Mouse (Mus musculus) testis, adult 2 months (tissue): Measurements from ENCODE around the gene C1qtnf7. TPM values are rescaled to one million over a fixed set of nuclear protein-coding genes. Genes with fewer than 3 reads are reported as not detected.

Experiments used
- H3K27ac ChIP-seq: fragments of 200-500 bp; 2 replicates; pipeline ENCODE4 v1.5.1; 2012; ENCODE audit warnings: low read depth, low read length; ENCODE audit not compliant: control insufficient read depth, insufficient read depth
- H3K27me3 ChIP-seq: fragments of 200-500 bp; 2 replicates; pipeline ENCODE4 v1.6.1; 2012; ENCODE audit warnings: mild to moderate bottlenecking, low read length, moderate library complexity; ENCODE audit not compliant: control insufficient read depth, insufficient read depth
- H3K36me3 ChIP-seq: fragments of 200-500 bp; 2 replicates; pipeline ENCODE4 v1.6.1; 2012; ENCODE audit warnings: mild to moderate bottlenecking, low read length; ENCODE audit not compliant: control insufficient read depth, insufficient read depth
- H3K4me1 ChIP-seq: fragments of 200-500 bp; 2 replicates; pipeline ENCODE4 v1.6.1; 2012; ENCODE audit warnings: low read length; ENCODE audit not compliant: control insufficient read depth, insufficient read depth
- H3K4me3 ChIP-seq: fragments of 200-500 bp; 2 replicates; pipeline ENCODE4 v1.5.1; 2012; ENCODE audit warnings: low read depth, mild to moderate bottlenecking, low read length, moderate library complexity, mixed read lengths; ENCODE audit not compliant: control insufficient read depth
- CTCF ChIP-seq: fragments of 200-500 bp; IDR thresholded peaks from 2 replicates; pipeline ENCODE4 v1.5.1; 2012; ENCODE audit warnings: low read depth, mild to moderate bottlenecking, inconsistent platforms, low read length, moderate library complexity; ENCODE audit not compliant: control insufficient read depth, insufficient read depth, insufficient replicate concordance
- POLR2A ChIP-seq: fragments of 200-500 bp; IDR thresholded peaks from 2 replicates; pipeline ENCODE4 v1.6.1; 2012; ENCODE audit warnings: low read depth, mild to moderate bottlenecking, inconsistent platforms, low read length, moderate library complexity; ENCODE audit not compliant: control insufficient read depth
- polyA plus RNA-seq: library from polyadenylated mRNA; depleted of rRNA; stranded (reverse); fragments of >200 nt; gene quantifications from 2 replicates; pipeline ENCODE4 v1.2.3, GENCODE M21; 2012

Gene C1qtnf7
- polyA plus RNA-seq, 1 experiment: 0.93 TPM

DNA sequence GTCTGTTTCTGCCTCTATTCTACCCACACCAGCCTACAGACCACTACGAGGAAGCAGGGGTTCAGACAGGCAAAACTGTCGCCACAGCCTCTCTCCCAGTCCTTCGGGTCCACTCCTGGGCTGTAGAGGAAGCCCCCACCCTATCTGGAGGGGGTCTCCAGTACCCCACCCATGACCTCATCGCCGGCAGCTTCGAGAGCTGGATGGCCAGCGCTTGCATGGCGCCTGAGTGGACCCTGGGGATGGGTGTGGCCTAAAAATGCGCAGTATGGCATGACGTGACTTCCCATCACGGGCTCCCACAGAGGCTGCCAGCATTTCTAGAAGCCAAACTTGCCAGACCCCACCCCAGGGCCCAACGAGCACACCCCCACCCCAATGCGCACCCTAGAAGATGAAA is 2.0 kb downstream of the C1qtnf7 start:
- TF ChIP-seq CTCF (no peak), POLR2A (peak; percentile 46; the same call in 1 of the 2 replicates)
- H3K4me3 ChIP-seq: peak overlapping the region; percentile 15
- H3K36me3 ChIP-seq: no peaks in the 10 kb centered on the region
- H3K27me3 ChIP-seq: no peaks in the 10 kb centered on the region
- H3K27ac ChIP-seq: peak overlapping the region; percentile 73
- H3K4me1 ChIP-seq: no peaks in the 10 kb centered on the region

DNA sequence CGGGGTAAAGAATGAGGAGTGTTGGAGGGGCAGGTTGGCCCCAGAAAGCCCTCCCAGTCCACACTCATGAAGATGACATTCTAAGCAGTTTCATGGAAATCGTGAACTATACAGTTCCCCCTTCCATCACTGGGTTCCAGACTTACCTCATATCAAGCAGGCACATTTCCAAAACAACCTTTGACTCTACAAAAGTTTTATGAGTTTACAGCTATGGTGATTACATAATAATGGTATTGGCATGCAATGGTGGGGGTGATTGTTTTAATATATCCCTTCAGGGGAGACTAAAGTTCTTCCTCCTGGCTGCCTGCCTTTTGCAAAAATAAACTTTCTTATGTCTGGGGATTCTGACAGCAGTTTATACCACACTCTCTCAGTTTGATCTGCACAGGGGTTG is 4.6 kb downstream of the C1qtnf7 start:
- TF ChIP-seq POLR2A: no peak
- TF ChIP-seq CTCF: no peak
- H3K27me3 ChIP-seq: no peaks in the 10 kb centered on the region
- H3K36me3 ChIP-seq: no peaks in the 10 kb centered on the region
- no peaks in the 10 kb centered on the region for H3K4me1 ChIP-seq
- H3K27ac ChIP-seq: no peak overlapping the region
- H3K4me3 ChIP-seq: no peak overlapping the region

DNA sequence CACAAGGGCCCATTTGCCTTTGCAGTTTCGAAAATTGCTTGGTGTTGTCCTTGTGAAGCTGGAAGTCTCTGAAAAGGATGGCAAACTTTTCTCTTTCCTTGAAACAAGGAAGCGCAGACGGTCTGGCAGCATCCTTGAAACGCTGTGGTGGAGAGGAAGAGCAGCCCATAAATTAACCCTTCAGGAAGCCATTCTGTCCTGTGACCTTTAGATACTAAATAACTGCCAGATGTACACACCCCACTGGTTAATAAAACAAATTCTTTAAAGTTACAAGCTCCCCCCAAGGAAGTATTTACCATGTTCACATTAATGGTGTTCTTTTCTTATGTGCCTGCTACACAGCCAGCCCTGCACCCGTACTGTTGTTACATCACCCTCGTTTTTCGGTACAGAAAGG is 6.0 kb downstream of the C1qtnf7 start:
- no peaks in the 10 kb centered on the region for H3K4me1 ChIP-seq

GRCm38 (mm10) chr5:43522866-43523265 is 7.5 kb downstream of the C1qtnf7 start:
- H3K4me1 ChIP-seq: no peaks in the 10 kb centered on the region
- no peak overlapping the region for H3K27ac ChIP-seq
- TF ChIP-seq POLR2A: no peak
- TF ChIP-seq CTCF: no peak
- H3K36me3 ChIP-seq: no peaks in the 10 kb centered on the region
- no peaks in the 10 kb centered on the region for H3K27me3 ChIP-seq
- H3K4me3 ChIP-seq: no peak overlapping the region

More for the DNA sequence above, 6.0 kb downstream of the C1qtnf7 start:
- no peaks in the 10 kb centered on the region for H3K36me3 ChIP-seq
- TF ChIP-seq POLR2A: no peak
- TF ChIP-seq CTCF: no peak
- no peaks in the 10 kb centered on the region for H3K27me3 ChIP-seq
- no peak overlapping the region for H3K4me3 ChIP-seq
- H3K27ac ChIP-seq: no peak overlapping the region

- Histone ChIP-seq H3K4me3 (no peak overlapping the region), H3K27ac (no peak overlapping the region), H3K27me3 (no peaks in the 10 kb centered on the region), H3K4me1 (no peaks in the 10 kb centered on the region), H3K36me3 (no peaks in the 10 kb centered on the region)
- TF ChIP-seq CTCF (no peak), POLR2A (no peak)
These were observed 11.7 kb downstream of the C1qtnf7 start for GRCm38 (mm10) chr5:43526874-43527584.

DNA sequence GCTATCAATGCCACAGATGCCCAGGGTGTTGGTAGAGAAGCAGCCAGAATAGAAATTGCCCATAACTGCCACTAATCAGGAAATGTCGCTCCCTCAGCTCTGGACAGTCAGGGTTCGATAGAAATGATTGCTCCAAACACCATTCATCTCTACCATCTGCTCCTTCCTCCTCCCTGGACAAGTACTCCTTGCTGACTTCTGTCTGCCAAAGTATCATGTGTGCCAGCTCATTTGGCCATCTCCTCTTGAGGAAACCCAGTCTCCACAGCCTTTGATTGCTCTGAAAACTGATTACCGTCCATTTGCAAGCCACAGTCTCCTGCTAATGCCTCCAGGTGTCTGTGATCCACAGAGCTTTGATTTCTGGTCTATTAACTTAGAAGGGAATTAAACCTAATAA is 14.8 kb downstream of the C1qtnf7 start:
- TF ChIP-seq POLR2A: no peak
- no peak for TF ChIP-seq CTCF
- Histone ChIP-seq H3K4me1 (no peaks in the 10 kb centered on the region), H3K4me3 (no peak overlapping the region), H3K36me3 (no peaks in the 10 kb centered on the region), H3K27me3 (no peaks in the 10 kb centered on the region), H3K27ac (no peak overlapping the region)

DNA sequence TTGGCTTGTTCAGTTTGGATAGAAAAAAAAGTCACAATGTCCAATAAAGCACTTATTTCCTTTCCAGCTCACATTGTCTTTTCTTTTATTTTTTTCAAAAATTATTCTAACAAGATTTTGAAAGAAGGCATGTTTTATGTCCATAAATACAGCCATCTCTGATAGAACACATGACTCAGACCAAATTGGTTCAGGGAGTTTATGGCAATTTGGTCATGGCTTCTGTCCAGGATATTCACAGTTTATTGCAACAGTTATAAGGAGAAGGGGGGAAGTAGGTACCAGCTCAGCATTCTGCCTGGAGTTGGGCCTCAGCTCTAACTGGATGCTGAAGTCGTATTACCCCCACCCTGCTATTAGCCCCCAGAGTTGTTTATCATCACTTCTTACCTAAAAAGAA is 15.5 kb downstream of the C1qtnf7 start:
- no peaks in the 10 kb centered on the region for H3K36me3 ChIP-seq
- no peaks in the 10 kb centered on the region for H3K27me3 ChIP-seq
- H3K4me3 ChIP-seq: no peak overlapping the region
- TF ChIP-seq CTCF (no peak), POLR2A (no peak)
- H3K27ac ChIP-seq: no peak overlapping the region
- H3K4me1 ChIP-seq: no peaks in the 10 kb centered on the region
